Mouse (Mus musculus): ENCODE data around the gene Gpr183. TPM values are rescaled to one million over a fixed set of nuclear protein-coding genes. Genes with fewer than 3 reads are reported as not detected.

The Gpr183 gene
- polyA plus RNA-seq, 1 experiment from 2014 or later = 1.3 TPM

DNA sequence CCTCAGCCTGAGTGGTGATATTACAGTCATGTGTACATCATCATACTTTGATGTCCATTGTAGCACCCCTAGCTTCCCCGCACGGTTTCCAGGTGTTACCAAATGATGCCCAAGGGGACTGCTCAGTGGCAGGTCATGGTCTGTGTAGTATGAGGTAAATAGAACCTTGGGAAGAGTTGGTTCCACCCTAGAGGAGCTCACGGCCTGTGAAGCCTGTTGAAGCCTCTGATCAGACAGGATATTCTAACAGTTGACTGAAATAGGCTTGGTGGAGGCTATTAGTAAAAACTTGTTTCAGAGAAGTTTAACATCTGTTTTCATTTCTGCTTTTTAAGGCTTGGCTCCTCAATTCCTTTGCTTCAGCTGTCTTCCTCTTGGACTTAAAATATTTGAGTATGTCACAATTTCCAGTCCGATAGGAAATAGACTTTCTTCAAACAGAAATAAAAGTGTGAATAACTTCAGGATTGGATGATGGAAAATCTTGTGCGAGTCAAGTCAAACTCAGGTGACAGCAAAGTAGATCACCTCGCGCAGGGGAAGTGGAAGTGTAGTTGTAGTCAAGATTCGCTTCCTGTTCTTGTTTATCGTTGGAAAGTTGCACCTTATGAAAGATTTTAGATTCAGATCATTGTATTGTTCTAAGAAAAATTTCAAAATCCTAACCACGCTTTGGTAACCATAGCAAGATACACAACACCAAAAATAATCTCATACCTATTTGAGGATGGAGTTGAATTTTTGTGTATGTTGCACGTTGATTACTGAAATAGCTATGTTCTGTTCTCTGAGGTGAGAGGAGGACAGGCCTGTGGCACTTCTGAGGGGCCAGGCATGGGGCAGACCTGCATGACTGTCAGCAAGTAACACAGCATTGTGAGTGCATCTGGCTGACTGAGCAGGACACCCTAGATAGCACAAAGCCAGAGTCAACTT lies 26.5 kb downstream of the Gpr183 start:
- no peak overlapping the region for H3K4me2 ChIP-seq (ENCODE audit: low read length)
- no peak overlapping the region for H3K4me3 ChIP-seq (replicated peaks; ENCODE audit: low read length)
- 0 out of 2 replicates have a peak, but pooled peaks cover 2% of the 10 kb centered on the region for H3K36me3 ChIP-seq (ENCODE audit: control insufficient read depth, insufficient read depth)
- H3K27me3 ChIP-seq (replicated peaks; ENCODE audit: control insufficient read depth, insufficient read depth, low read length) = no peaks in the 10 kb centered on the region
- WGBS = 94% methylated on average over 11 of the region's 11 CpGs
- H3K27ac ChIP-seq (ENCODE audit: low read length) = no peak overlapping the region
- H3K9ac ChIP-seq (replicated peaks; ENCODE audit: low read depth, low read length) = no peak overlapping the region
- no peak for ATAC-seq
- no peaks in the 10 kb centered on the region for H3K9me3 ChIP-seq (ENCODE audit: control insufficient read depth, low read length)
- H3K4me1 ChIP-seq (replicated peaks; ENCODE audit: control insufficient read depth, insufficient read depth, low read length) = no peaks in the 10 kb centered on the region

GRCm38 (mm10) chr14:121937601-121938255 lies 27.3 kb downstream of the Gpr183 start:
- WGBS = 89% methylated on average over 11 of the region's 11 CpGs
- ATAC-seq = no peak
- H3K36me3 ChIP-seq (ENCODE audit: control insufficient read depth, insufficient read depth) = 0 out of 2 replicates have a peak, but pooled peaks cover 2% of the 10 kb centered on the region
- H3K4me1 ChIP-seq (replicated peaks; ENCODE audit: control insufficient read depth, insufficient read depth, low read length) = no peaks in the 10 kb centered on the region
- H3K27ac ChIP-seq (ENCODE audit: low read length) = no peak overlapping the region
- H3K9me3 ChIP-seq (ENCODE audit: control insufficient read depth, low read length) = no peaks in the 10 kb centered on the region
- H3K27me3 ChIP-seq (replicated peaks; ENCODE audit: control insufficient read depth, insufficient read depth, low read length) = no peaks in the 10 kb centered on the region
- no peak overlapping the region for H3K4me3 ChIP-seq (replicated peaks; ENCODE audit: low read length)
- H3K9ac ChIP-seq (replicated peaks; ENCODE audit: low read depth, low read length) = no peak overlapping the region
- no peak overlapping the region for H3K4me2 ChIP-seq (ENCODE audit: low read length)

DNA sequence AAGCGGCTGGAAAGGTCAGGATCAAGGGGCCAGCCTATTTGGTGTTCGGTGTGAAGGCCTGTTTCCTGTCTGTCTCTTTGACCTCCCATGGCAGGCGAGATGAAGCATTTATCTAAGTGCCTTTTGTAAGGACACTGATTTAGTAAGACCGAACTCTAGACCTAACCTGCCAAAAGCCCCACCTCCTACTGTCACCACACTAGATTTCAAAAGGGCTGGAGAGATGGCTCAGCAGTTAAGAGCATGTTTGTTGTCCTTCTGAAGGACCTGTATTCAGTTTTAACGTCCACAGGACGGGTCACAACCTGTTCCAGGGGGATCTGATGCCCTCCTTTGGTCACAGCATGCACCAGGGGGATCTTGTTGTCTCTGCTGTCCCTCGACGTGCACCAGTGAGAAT lies 28.1 kb downstream of the Gpr183 start:
- no peak for ATAC-seq
- Histone ChIP-seq H3K4me2 (ENCODE audit: low read length) (no peak overlapping the region), H3K36me3 (ENCODE audit: control insufficient read depth, insufficient read depth) (0 out of 2 replicates have a peak, but pooled peaks cover 2% of the 10 kb centered on the region), H3K9me3 (ENCODE audit: control insufficient read depth, low read length) (no peaks in the 10 kb centered on the region), H3K4me3 (replicated peaks; ENCODE audit: low read length) (no peak overlapping the region), H3K4me1 (replicated peaks; ENCODE audit: control insufficient read depth, insufficient read depth, low read length) (no peaks in the 10 kb centered on the region), H3K27me3 (replicated peaks; ENCODE audit: control insufficient read depth, insufficient read depth, low read length) (no peaks in the 10 kb centered on the region), H3K27ac (ENCODE audit: low read length) (no peak overlapping the region), H3K9ac (replicated peaks; ENCODE audit: low read depth, low read length) (no peak overlapping the region)
- 87% methylated on average over 8 of the region's 8 CpGs for WGBS

GRCm38 (mm10) chr14:121936356-121936755 lies 28.6 kb downstream of the Gpr183 start:
- ATAC-seq = no peak
- Histone ChIP-seq H3K4me3 (replicated peaks; ENCODE audit: low read length) (no peak overlapping the region), H3K27me3 (replicated peaks; ENCODE audit: control insufficient read depth, insufficient read depth, low read length) (no peaks in the 10 kb centered on the region), H3K36me3 (ENCODE audit: control insufficient read depth, insufficient read depth) (0 out of 2 replicates have a peak, but pooled peaks cover 2% of the 10 kb centered on the region), H3K27ac (ENCODE audit: low read length) (no peak overlapping the region), H3K9me3 (ENCODE audit: control insufficient read depth, low read length) (no peaks in the 10 kb centered on the region), H3K9ac (replicated peaks; ENCODE audit: low read depth, low read length) (no peak overlapping the region), H3K4me2 (ENCODE audit: low read length) (no peak overlapping the region), H3K4me1 (replicated peaks; ENCODE audit: control insufficient read depth, insufficient read depth, low read length) (no peaks in the 10 kb centered on the region)
- 98% methylated on average over 4 of the region's 4 CpGs for WGBS

GRCm38 (mm10) chr14:121934597-121934946 lies 30.4 kb downstream of the Gpr183 start:
- Histone ChIP-seq H3K4me3 (replicated peaks; ENCODE audit: low read length) (no peak overlapping the region), H3K4me2 (ENCODE audit: low read length) (no peak overlapping the region), H3K27ac (ENCODE audit: low read length) (no peak overlapping the region), H3K27me3 (replicated peaks; ENCODE audit: control insufficient read depth, insufficient read depth, low read length) (no peaks in the 10 kb centered on the region), H3K4me1 (replicated peaks; ENCODE audit: control insufficient read depth, insufficient read depth, low read length) (no peaks in the 10 kb centered on the region), H3K36me3 (ENCODE audit: control insufficient read depth, insufficient read depth) (0 out of 2 replicates have a peak, but pooled peaks cover 2% of the 10 kb centered on the region), H3K9ac (replicated peaks; ENCODE audit: low read depth, low read length) (no peak overlapping the region), H3K9me3 (ENCODE audit: control insufficient read depth, low read length) (no peaks in the 10 kb centered on the region)
- no peak for ATAC-seq
- 93% methylated on average over 5 of the region's 5 CpGs for WGBS

GRCm38 (mm10) chr14:121933906-121934596 lies 30.9 kb downstream of the Gpr183 start:
- Histone ChIP-seq H3K9ac (replicated peaks; ENCODE audit: low read depth, low read length) (no peak overlapping the region), H3K4me3 (replicated peaks; ENCODE audit: low read length) (no peak overlapping the region), H3K27me3 (replicated peaks; ENCODE audit: control insufficient read depth, insufficient read depth, low read length) (no peaks in the 10 kb centered on the region), H3K36me3 (ENCODE audit: control insufficient read depth, insufficient read depth) (0 out of 2 replicates have a peak, but pooled peaks cover 2% of the 10 kb centered on the region), H3K4me1 (replicated peaks; ENCODE audit: control insufficient read depth, insufficient read depth, low read length) (no peaks in the 10 kb centered on the region), H3K9me3 (ENCODE audit: control insufficient read depth, low read length) (no peaks in the 10 kb centered on the region), H3K4me2 (ENCODE audit: low read length) (no peak overlapping the region), H3K27ac (ENCODE audit: low read length) (no peak overlapping the region)
- 95% methylated on average over 7 of the region's 7 CpGs for WGBS
- no peak for ATAC-seq

GRCm38 (mm10) chr14:121932180-121932579 lies 32.8 kb downstream of the Gpr183 start:
- Histone ChIP-seq H3K9me3 (ENCODE audit: control insufficient read depth, low read length) (no peaks in the 10 kb centered on the region), H3K4me1 (replicated peaks; ENCODE audit: control insufficient read depth, insufficient read depth, low read length) (no peaks in the 10 kb centered on the region), H3K27me3 (replicated peaks; ENCODE audit: control insufficient read depth, insufficient read depth, low read length) (no peaks in the 10 kb centered on the region), H3K27ac (ENCODE audit: low read length) (no peak overlapping the region), H3K4me2 (ENCODE audit: low read length) (no peak overlapping the region), H3K36me3 (ENCODE audit: control insufficient read depth, insufficient read depth) (0 out of 2 replicates have a peak, but pooled peaks cover 2% of the 10 kb centered on the region), H3K4me3 (replicated peaks; ENCODE audit: low read length) (no peak overlapping the region), H3K9ac (replicated peaks; ENCODE audit: low read depth, low read length) (no peak overlapping the region)
- no peak for ATAC-seq
- WGBS = 79% methylated on average over 4 of the region's 4 CpGs

GRCm38 (mm10) chr14:121931594-121931993 lies 33.4 kb downstream of the Gpr183 start:
- 87% methylated on average over 3 of the region's 3 CpGs for WGBS
- ATAC-seq = no peak
- H3K27ac ChIP-seq (ENCODE audit: low read length) = no peak overlapping the region

More at GRCm38 (mm10) chr14:121931594-121931993, 33.4 kb downstream of the Gpr183 start:
- Histone ChIP-seq H3K9ac (replicated peaks; ENCODE audit: low read depth, low read length) (no peak overlapping the region), H3K27me3 (replicated peaks; ENCODE audit: control insufficient read depth, insufficient read depth, low read length) (no peaks in the 10 kb centered on the region), H3K9me3 (ENCODE audit: control insufficient read depth, low read length) (no peaks in the 10 kb centered on the region), H3K4me3 (replicated peaks; ENCODE audit: low read length) (no peak overlapping the region), H3K36me3 (ENCODE audit: control insufficient read depth, insufficient read depth) (0 out of 2 replicates have a peak, but pooled peaks cover 2% of the 10 kb centered on the region), H3K4me1 (replicated peaks; ENCODE audit: control insufficient read depth, insufficient read depth, low read length) (no peaks in the 10 kb centered on the region), H3K4me2 (ENCODE audit: low read length) (no peak overlapping the region)

Data from forebrain, embryonic 16.5 days (tissue).